Mouse (Mus musculus): ENCODE measurements around the gene Raver1. TPM values are rescaled to one million over a fixed set of nuclear protein-coding genes. Genes with fewer than 3 reads are reported as not detected.

Gene Raver1
- 10 to 100 TPM; 53.8 to 73.2 TPM for polyA plus RNA-seq (2017; shearing (Covaris generic))

DNA sequence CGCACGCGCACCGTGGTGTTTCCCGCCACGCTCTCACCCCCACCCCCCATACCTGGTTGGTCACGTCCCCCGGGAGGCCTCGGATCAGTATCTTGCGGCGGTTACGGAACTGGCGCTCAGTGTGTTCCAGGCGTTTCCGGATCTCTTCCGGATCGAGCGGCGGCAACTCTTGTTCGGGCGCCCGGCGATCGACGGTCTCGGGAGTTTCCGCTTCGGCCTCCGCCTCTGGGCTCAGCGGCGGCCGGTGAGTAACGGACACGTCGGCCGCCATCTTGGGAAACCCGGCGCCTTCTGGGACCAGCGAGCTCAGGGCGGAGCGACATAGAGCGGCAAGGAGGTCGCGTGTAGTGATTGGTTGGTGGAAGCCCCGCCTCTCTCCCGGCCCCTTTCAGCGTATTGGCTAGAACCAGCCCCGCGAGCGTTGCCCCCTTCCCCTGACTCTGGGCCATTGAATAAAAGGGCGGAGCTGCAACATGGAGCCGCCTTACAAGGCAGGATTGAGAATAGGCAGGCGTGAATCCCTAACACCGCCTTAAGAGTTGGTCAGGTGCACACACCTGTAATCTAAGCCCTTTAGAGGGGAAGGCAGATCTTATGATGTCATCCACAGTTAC lies at the start of gene Raver1, which contains the start of gene Gm38431:
Raver1 (minus strand) TSS at position 302 of the 614 bp plus-strand sequence.
Gm38431 (minus strand) TSS at position 291 of the 614 bp plus-strand sequence.

GRCm38 (mm10) chr9:21131059-21131956 lies 39.5 kb upstream of the Raver1 start, which contains the start of gene Tyk2:
Tyk2 (minus strand) TSS chr9:21131243.

DNA sequence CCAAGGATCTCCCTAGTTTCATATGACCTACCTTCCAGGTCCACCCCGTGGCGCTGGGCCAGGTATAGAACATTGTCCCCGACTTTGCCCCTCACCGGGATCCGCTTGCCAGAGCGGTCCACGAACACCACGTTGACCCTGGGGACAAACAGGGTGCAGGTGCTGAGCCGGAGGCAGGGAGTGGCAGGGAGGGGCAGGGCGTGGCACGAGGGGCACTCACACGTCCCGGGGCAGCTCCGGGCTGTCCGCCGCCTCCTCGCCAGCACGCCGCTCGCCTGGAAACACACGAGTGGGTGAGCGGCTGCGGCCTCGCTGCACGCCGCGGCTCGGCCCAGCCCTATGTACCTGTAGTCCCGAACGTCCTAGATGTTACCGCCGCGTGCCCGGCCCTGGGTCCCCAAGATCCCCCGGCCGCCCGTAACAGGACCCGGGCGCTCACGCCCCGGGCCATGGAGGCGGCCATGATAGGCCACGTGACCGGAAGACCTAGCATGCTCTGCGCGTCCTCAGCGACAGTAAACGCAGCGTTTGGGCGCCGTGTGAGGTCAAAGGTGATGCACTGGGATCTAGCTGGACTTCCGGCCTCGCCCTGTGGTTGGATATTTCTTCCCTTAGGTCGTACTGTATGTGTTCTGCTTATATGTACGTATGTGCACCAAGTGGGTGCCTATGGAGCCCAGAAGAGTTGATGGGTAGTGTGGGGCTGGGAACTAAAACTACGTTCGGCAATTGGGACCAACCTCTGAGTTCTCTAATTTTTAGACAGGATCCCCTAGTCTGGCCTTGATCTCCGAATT lies 18.6 kb downstream of the Raver1 start, which contains the start of the genes Gm49373 and Fdx1l:
Gm49373 (minus strand) TSS at position 53 of the 797 bp plus-strand sequence.
Fdx1l (minus strand) TSS at position 571 of the 797 bp plus-strand sequence.

DNA sequence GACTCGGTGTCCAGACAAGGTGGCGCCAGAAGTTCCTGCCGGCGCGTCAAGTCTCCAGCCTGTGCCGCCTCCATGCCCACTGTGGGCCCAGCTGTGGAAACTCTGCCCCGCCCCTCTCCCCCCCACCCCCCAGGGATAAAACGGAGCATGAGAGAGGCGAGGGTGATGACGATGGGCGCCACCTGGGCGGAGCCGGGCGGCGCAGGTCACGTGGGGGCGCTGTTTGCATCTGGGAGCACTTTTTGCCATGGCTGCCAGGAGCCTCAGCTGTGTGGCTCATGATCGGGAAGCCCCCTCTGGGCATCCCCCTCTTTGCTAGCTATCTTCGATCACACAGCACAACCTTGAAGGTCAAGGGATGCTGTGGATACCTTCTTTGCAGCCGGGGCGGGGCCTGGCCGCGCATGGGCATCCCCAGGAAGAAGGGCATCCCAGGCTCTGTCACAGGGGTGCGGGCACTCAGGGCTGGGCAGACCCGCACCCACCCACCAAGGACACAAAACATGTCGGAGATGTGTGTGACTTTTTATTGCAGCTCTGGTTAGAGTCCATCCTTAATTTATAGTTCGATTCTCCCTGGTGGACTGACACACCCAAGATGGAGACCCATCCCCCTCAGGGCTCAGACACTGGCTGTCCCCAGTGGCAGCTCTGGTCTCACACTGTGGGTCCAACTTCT lies 24.7 kb downstream of the Raver1 start, which contains the start of gene Zglp1:
Zglp1 (minus strand) TSS at position 88 of the 679 bp plus-strand sequence.

GRCm38 (mm10) chr9:21031896-21032351 lies 59.9 kb downstream of the Raver1 start, which contains the start of gene Icam5:
Icam5 (plus strand) TSS chr9:21032073.

GRCm38 (mm10) chr9:21029291-21030054 lies 62.3 kb downstream of the Raver1 start, which contains the start of gene Icam4:
Icam4 (plus strand) TSS chr9:21029373.

Other genes starting within 250 kb of the Raver1 start
- 10 to 100 TPM; 41.6 to 48.0 TPM for gene A230050P20Rik, start 223.4 kb downstream of the Raver1 start, polyA plus RNA-seq (2017; shearing (Covaris generic))
- gene Angptl6, start 212.3 kb downstream of the Raver1 start, polyA plus RNA-seq (2017; shearing (Covaris generic)) = 1 to 10 TPM; 1.7 to 3.3 TPM
- 10 to 100 TPM; 51.5 to 79.7 TPM for gene Ppan, start 203.8 kb downstream of the Raver1 start, polyA plus RNA-seq (2017; shearing (Covaris generic))
- gene Eif3g, start 193.4 kb downstream of the Raver1 start, polyA plus RNA-seq (2017; shearing (Covaris generic)) = 100 to 1,000 TPM; 206 to 307 TPM
- 10 to 100 TPM; 40.3 to 87.6 TPM for gene Dnmt1, start 132.1 kb downstream of the Raver1 start, polyA plus RNA-seq (2017; shearing (Covaris generic))
- gene S1pr2, start 115.2 kb downstream of the Raver1 start, polyA plus RNA-seq (2017; shearing (Covaris generic)) = 10 to 100 TPM in 1 of 2 experiments, 1 to 10 TPM in 1; 8.7 to 17.8 TPM
- gene Mrpl4, start 89.3 kb downstream of the Raver1 start, polyA plus RNA-seq (2017; shearing (Covaris generic)) = 100 to 1,000 TPM; 128 to 147 TPM
- 100 to 1,000 TPM in 1 of 2 experiments, 10 to 100 TPM in 1; 79.0 to 136 TPM for gene Icam1, start 76.0 kb downstream of the Raver1 start, polyA plus RNA-seq (2017; shearing (Covaris generic))
- gene Icam4, start 62.6 kb downstream of the Raver1 start, polyA plus RNA-seq (2017; shearing (Covaris generic)) = under 1 TPM; 0.69 to 0.85 TPM
- 1 to 10 TPM; 1.3 to 2.1 TPM for gene Icam5, start 59.9 kb downstream of the Raver1 start, polyA plus RNA-seq (2017; shearing (Covaris generic))
- gene Zglp1, start 24.9 kb downstream of the Raver1 start, polyA plus RNA-seq (2017; shearing (Covaris generic)) = under 1 TPM in 1 of 2 experiments, not detected in 1; 0.47 TPM
- under 1 TPM; 0.21 to 0.48 TPM for gene Gm49373, start 18.9 kb downstream of the Raver1 start, polyA plus RNA-seq (2017; shearing (Covaris generic))
- gene Fdx1l, start 18.4 kb downstream of the Raver1 start, polyA plus RNA-seq (2017; shearing (Covaris generic)) = 10 to 100 TPM; 22.0 to 35.0 TPM
- 1 to 10 TPM in 1 of 2 experiments, under 1 TPM in 1; 0.77 to 2.0 TPM for gene Gm38431, start within 50 bp of the Raver1 start, polyA plus RNA-seq (2017; shearing (Covaris generic))
- 10 to 100 TPM; 38.3 to 73.3 TPM for gene Tyk2, start 39.2 kb upstream of the Raver1 start, polyA plus RNA-seq (2017; shearing (Covaris generic))
- 100 to 1,000 TPM; 257 to 310 TPM for gene Cdc37, start 58.0 kb upstream of the Raver1 start, polyA plus RNA-seq (2017; shearing (Covaris generic))
- 1 to 10 TPM in 1 of 2 experiments, under 1 TPM in 1; 0.45 to 3.7 TPM for gene Pde4a, start 73.7 kb upstream of the Raver1 start, polyA plus RNA-seq (2017; shearing (Covaris generic))
- gene Keap1, start 147.4 kb upstream of the Raver1 start, polyA plus RNA-seq (2017; shearing (Covaris generic)) = 10 to 100 TPM; 51.6 to 55.5 TPM
- under 1 TPM in 1 of 2 experiments, not detected in 1; 0.06 TPM for gene S1pr5, start 156.4 kb upstream of the Raver1 start, polyA plus RNA-seq (2017; shearing (Covaris generic))
- gene Atg4d, start 173.3 kb upstream of the Raver1 start, polyA plus RNA-seq (2017; shearing (Covaris generic)) = 10 to 100 TPM; 52.8 to 60.8 TPM
- gene Kri1, start 196.0 kb upstream of the Raver1 start, polyA plus RNA-seq (2017; shearing (Covaris generic)) = 10 to 100 TPM; 19.0 to 38.8 TPM
- 100 to 1,000 TPM; 105 to 242 TPM for gene Cdkn2d, start 199.4 kb upstream of the Raver1 start, polyA plus RNA-seq (2017; shearing (Covaris generic))
- gene Ap1m2, start 220.3 kb upstream of the Raver1 start, polyA plus RNA-seq (2017; shearing (Covaris generic)) = 1 to 10 TPM; 1.9 to 2.8 TPM
- gene Slc44a2, start 228.7 kb upstream of the Raver1 start, polyA plus RNA-seq (2017; shearing (Covaris generic)) = 100 to 1,000 TPM; 328 to 350 TPM

Data from activated CD4-positive, CD25-positive, alpha-beta regulatory T cell (primary cell).